Mouse (Mus musculus) intestine, postnatal 0 days (tissue): ENCODE measurements around the gene Morn1. TPM values are rescaled to one million over a fixed set of nuclear protein-coding genes. Genes with fewer than 3 reads are reported as not detected.

Source experiments
- ATAC-seq: fragments of 200-750 bp; cut with Nextera tagmentation; 2 replicates; pipeline ENCODE4 v1.8.0; 2017; ENCODE audit warnings: mild to moderate bottlenecking, moderate TSS enrichment, moderate library complexity
- H3K27ac ChIP-seq: fragments of 300-500 bp; sonication (generic); 2 replicates; pipeline ENCODE4 v1.5.1; 2014; ENCODE audit warnings: mild to moderate bottlenecking, low read depth, low read length, moderate library complexity
- H3K27me3 ChIP-seq: fragments of 300-500 bp; sonication (generic); replicated peaks from 2 replicates; pipeline ENCODE4 v1.6.1; 2014; ENCODE audit warnings: low read length, mixed read lengths; ENCODE audit not compliant: control insufficient read depth, insufficient read depth
- H3K36me3 ChIP-seq: fragments of 300-500 bp; sonication (generic); 2 replicates; pipeline ENCODE4 v1.6.1; 2014; ENCODE audit warnings: mild to moderate bottlenecking, moderate library complexity; ENCODE audit not compliant: control insufficient read depth, insufficient read depth
- H3K4me1 ChIP-seq: fragments of 300-500 bp; sonication (generic); replicated peaks from 2 replicates; pipeline ENCODE4 v1.6.1; 2014; ENCODE audit warnings: antibody characterized with exemption, low read length, mixed read lengths; ENCODE audit not compliant: control insufficient read depth, insufficient read depth
- H3K4me2 ChIP-seq: fragments of 300-500 bp; sonication (generic); replicated peaks from 2 replicates; pipeline ENCODE4 v1.6.1; 2014; ENCODE audit warnings: low read depth, mild to moderate bottlenecking, moderate library complexity
- H3K4me3 ChIP-seq: fragments of 300-500 bp; sonication (generic); 2 replicates; pipeline ENCODE4 v1.5.1; 2014; ENCODE audit warnings: low read depth, low read length
- H3K9ac ChIP-seq: fragments of 300-500 bp; sonication (generic); 2 replicates; pipeline ENCODE4 v1.6.1; 2014; ENCODE audit warnings: mild to moderate bottlenecking, low read depth, low read length
- H3K9me3 ChIP-seq: fragments of 300-500 bp; sonication (generic); 2 replicates; pipeline ENCODE4 v1.6.1; 2016; ENCODE audit warnings: mixed run types; ENCODE audit not compliant: control insufficient read depth
- CTCF ChIP-seq: sonication (generic); IDR thresholded peaks from 2 replicates; pipeline ENCODE4 v1.5.1; 2016; ENCODE audit warnings: low read depth, mild to moderate bottlenecking, control low read depth, antibody characterized with exemption, moderate library complexity
- WGBS: fragments of 180-500 bp; shearing (Covaris S2); extraction: QIAGEN DNeasy Blood & Tissue Kit; methylation state at CpG from one replicate; pipeline ENCODE4 v1.1.7; 2014; 5-methylcytosine and 5-hydroxymethylcytosine counted together
- polyA plus RNA-seq: library from polyadenylated mRNA; unstranded; fragments of >200 nt; fragmentation: Nextera tagmentation; extraction: Ambion mirVana; gene quantifications from 2 replicates; pipeline ENCODE4 v1.2.1, GENCODE M21; 2015

The Morn1 gene
- polyA plus RNA-seq, 1 experiment from 2014 or later, result 2.2 TPM

GRCm38 (mm10) chr4:155172909-155173821, 86.8 kb downstream of the Morn1 start:
- WGBS, result 22% methylated on average over 21 of the region's 21 CpGs
- H3K4me3 ChIP-seq, result no peak overlapping the region

DNA sequence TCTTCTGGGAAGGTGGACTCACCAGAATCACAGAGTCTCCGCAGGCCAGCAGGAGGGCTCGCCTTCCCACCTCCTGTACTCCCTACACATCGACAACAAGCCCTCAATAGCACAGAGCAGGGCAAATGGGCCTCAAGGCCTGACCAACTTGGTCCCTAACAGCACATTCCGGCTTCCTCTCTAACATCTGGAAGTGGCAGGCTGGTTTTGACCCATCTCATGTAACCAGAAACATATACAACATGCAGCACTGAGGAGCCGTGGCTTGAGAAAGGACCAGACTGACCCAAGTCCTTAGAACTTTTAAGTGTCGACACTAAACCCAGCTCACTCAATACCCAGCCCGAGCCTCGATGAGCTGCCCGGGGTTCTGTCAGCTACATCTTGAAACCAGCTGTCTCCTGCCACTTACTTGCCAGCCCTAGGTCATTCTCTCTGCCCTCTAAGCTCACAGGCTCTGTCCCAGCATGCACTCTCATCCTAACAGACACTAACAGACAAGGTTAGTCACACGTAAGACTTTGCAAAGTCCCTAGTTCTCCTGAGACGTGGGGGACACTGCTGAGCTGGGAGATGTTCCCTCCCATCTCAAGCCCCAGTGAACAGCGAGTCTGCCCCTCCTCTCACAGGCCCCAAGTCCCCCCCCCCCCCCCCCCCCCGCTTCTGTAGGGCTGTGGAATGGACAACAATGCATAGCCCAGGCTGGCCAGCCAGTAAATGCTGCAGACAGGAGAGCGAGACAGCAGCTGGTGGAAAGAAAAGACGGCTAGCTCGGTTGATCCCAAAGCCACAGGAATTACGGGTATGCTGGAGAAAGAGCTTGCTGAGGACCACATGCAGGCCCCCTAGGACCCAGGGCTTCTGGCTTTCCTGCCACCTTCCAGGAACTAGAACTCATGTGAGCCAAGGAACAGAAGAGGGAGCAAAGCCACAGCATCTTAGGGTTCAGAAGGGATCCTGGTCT, 87.7 kb downstream of the Morn1 start:
- ATAC-seq, result no peak; the same call in 1 of the 2 replicates
- Histone ChIP-seq H3K9me3 (no peaks in the 10 kb centered on the region), H3K27me3 (no peaks in the 10 kb centered on the region), H3K36me3 (no peaks in the 10 kb centered on the region; the same call in 1 of the 2 replicates), H3K4me2 (peak overlapping the region; percentile 45; the same call in 1 of the 2 replicates), H3K9ac (no peak overlapping the region), H3K4me3 (no peak overlapping the region), H3K4me1 (peaks cover 16% of the 10 kb centered on the region), H3K27ac (peak overlapping the region; percentile 73)
- WGBS, result 31% methylated on average over 17 of the region's 17 CpGs
- 0 out of 2 replicates have a peak, but pooled peaks have one; percentile 17 for TF ChIP-seq CTCF

More at GRCm38 (mm10) chr4:155172909-155173821, 86.8 kb downstream of the Morn1 start:
- Histone ChIP-seq H3K27ac (peak overlapping the region; percentile 73), H3K9me3 (no peaks in the 10 kb centered on the region), H3K4me1 (peaks cover 16% of the 10 kb centered on the region), H3K36me3 (no peaks in the 10 kb centered on the region; the same call in 1 of the 2 replicates), H3K27me3 (no peaks in the 10 kb centered on the region), H3K9ac (peak overlapping the region; percentile 0; the same call in 1 of the 2 replicates), H3K4me2 (peak overlapping the region; percentile 45; the same call in 1 of the 2 replicates)
- ATAC-seq, result peak; percentile 92
- no peak for TF ChIP-seq CTCF

DNA sequence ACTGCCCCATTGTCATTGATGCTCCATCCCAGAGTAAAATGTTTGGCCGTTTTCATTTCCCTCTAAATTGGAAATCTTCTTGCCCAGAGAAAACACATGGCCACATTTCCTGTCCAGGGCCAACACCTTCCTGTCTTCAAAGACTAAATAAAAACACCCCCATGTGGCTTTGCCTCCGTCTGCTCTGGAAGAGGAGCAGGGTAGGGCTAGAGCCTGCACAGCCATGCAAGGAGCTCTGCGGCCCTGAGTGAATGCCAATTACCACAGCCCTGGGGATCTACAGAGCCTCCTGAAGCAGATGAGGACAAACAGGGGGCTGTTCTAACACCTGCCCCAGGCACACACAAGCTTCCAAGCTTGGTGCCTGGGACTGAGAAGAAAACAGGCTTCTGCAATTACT, 89.8 kb downstream of the Morn1 start:
- H3K27ac ChIP-seq, result no peak overlapping the region
- WGBS, result 61% methylated on average over 3 of the region's 3 CpGs
- no peak for ATAC-seq

GRCm38 (mm10) chr4:155178274-155178673, 91.9 kb downstream of the Morn1 start:
- H3K27me3 ChIP-seq, result no peaks in the 10 kb centered on the region
- no peak overlapping the region for H3K9ac ChIP-seq
- H3K4me1 ChIP-seq, result peaks cover 20% of the 10 kb centered on the region
- no peak overlapping the region for H3K4me3 ChIP-seq
- no peaks in the 10 kb centered on the region; the same call in 1 of the 2 replicates for H3K36me3 ChIP-seq
- no peaks in the 10 kb centered on the region for H3K9me3 ChIP-seq
- 27% methylated on average over 6 of the region's 6 CpGs for WGBS
- H3K27ac ChIP-seq, result peak overlapping the region; percentile 76
- no peak for ATAC-seq
- TF ChIP-seq CTCF, result no peak
- peak overlapping the region; percentile 35 for H3K4me2 ChIP-seq

More for the DNA sequence above, 89.8 kb downstream of the Morn1 start:
- TF ChIP-seq CTCF, result no peak
- Histone ChIP-seq H3K9ac (no peak overlapping the region), H3K9me3 (no peaks in the 10 kb centered on the region), H3K4me3 (no peak overlapping the region), H3K27me3 (no peaks in the 10 kb centered on the region), H3K4me2 (no peak overlapping the region), H3K4me1 (peaks cover 16% of the 10 kb centered on the region), H3K36me3 (no peaks in the 10 kb centered on the region; the same call in 1 of the 2 replicates)

DNA sequence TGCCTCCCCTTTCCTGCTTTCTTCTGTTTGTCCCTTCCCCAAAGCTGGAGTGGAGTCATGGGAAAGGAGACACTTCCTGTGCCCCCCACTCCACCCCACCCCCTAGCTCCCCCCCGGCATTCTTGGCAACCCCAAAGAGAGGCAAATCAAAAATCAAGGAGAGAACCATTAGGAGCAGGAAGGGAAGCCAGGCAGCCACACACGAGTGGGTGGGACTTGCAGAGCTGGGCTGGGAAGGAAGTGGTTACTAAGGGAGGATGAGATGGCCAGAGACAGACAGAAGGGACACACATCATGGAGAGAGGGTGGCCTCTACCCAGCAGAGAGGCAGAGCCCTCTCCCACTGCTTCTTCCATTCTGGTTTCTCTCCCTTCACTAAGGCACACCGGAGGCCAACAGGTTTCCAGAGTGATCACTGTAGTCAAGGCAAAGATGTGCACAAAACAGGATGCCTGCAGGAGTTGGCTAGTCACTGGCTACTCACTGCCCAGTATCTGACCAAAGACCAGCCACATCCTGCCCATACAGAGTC, 92.7 kb downstream of the Morn1 start:
- Histone ChIP-seq H3K9me3 (no peaks in the 10 kb centered on the region), H3K4me2 (peak overlapping the region; percentile 35), H3K9ac (no peak overlapping the region), H3K4me3 (no peak overlapping the region), H3K36me3 (no peaks in the 10 kb centered on the region; the same call in 1 of the 2 replicates), H3K4me1 (peaks cover 16% of the 10 kb centered on the region), H3K27me3 (no peaks in the 10 kb centered on the region), H3K27ac (peak overlapping the region; percentile 76)
- ATAC-seq, result no peak
- 41% methylated on average over 3 of the region's 3 CpGs for WGBS
- no peak for TF ChIP-seq CTCF
